Mouse (Mus musculus): Measurements from ENCODE around the gene Lrrc7.

GRCm38 (mm10) chr3:158365801-158366200 lies 196.2 kb downstream of the Lrrc7 start:
- no peak for TF ChIP-seq POLR2A (IDR thresholded peaks at IDR 0.05; ENCODE audit: low read depth, low read length)
- no peak for TF ChIP-seq CTCF (IDR thresholded peaks at IDR 0.05; ENCODE audit: borderline replicate concordance, insufficient read depth, low read length)
